Mouse (Mus musculus): Measurements from ENCODE around the gene Mgll. TPM values are rescaled to one million over a fixed set of nuclear protein-coding genes. Genes with fewer than 3 reads are reported as not detected.

Mgll gene
- total and polyA plus RNA-seq, 3 experiments, result 88.7 to 146 (median 102) TPM

DNA sequence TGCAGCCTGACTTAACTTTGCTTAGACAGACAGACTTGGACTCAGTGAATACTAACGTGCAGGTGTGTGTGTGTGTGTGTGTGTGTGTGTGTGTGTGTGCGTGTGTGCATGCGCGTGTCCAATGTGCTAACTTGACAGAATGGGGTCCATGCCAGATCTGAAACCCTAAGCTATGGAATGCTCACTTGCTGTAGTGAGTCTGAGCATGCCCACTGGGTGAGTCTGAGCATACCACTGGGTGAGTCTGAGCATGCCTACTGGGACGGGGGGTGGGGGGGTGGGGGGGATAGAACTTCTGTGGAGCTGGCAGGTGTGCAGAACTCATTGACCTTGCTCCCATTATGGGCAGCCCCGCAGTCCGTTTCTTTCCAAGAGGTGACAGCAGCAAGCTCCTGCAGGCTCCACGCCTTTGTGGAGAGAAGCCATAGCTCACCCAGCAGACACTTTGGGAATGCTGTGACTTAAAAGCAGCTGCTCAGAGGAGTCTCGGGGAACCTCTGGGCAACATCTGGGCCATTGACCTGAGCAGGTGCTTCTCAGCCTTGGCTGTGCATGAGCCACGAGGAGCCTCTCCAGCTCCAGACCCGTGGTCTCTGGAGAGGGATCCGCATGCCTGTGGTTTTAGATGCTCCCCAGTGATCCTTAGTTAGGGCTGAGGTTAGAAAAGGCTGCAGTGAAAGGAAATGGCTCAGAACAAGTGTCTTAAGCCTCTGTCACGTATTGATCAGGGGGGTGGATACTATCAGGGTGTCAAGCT, 38.4 kb downstream of the Mgll start:
- H3K36me3 ChIP-seq (ENCODE audit: control insufficient read depth, insufficient read depth, low read length), result peaks cover 13% of the 10 kb centered on the region
- H3K27ac ChIP-seq, result peak overlapping the region; percentile 59
- no peaks in the 10 kb centered on the region for H3K79me2 ChIP-seq (replicated peaks; ENCODE audit: control insufficient read depth, insufficient read depth, low read length)
- WGBS, result 51% methylated on average over 13 of the region's 13 CpGs
- peaks cover 57% of the 10 kb centered on the region for H3K4me1 ChIP-seq (ENCODE audit: control insufficient read depth, insufficient read depth, low read length)
- no peaks in the 10 kb centered on the region for H3K27me3 ChIP-seq (ENCODE audit: control insufficient read depth, insufficient read depth, low read length)
- H3K9ac ChIP-seq (ENCODE audit: low read depth, low read length), result no peak overlapping the region
- no peak overlapping the region for H3K4me3 ChIP-seq
- intact Hi-C loops (cut with DNase I), result loop anchor here (2.0 kb wide), 1 partner anchor 22 kb away; no protein-coding TSS in a partner anchor
- no peak for TF ChIP-seq POLR2A (IDR thresholded peaks at IDR 0.05; ENCODE audit: insufficient read depth, low read depth, low read length)
- TF ChIP-seq CTCF (IDR thresholded peaks at IDR 0.05), result no peak
- no peak for TF ChIP-seq EP300 (IDR thresholded peaks at IDR 0.05; ENCODE audit: insufficient read depth, low read depth, low read length)
- DNase-seq, result peak in 1 of 2 experiments; percentile 16

GRCm38 (mm10) chr6:88763518-88764077, 39.4 kb downstream of the Mgll start:
- intact Hi-C loops (cut with DNase I), result loop anchor here (2.0 kb wide), 1 partner anchor 21 kb away; no protein-coding TSS in a partner anchor
- Histone ChIP-seq H3K27me3 (ENCODE audit: control insufficient read depth, insufficient read depth, low read length) (no peaks in the 10 kb centered on the region), H3K4me3 (no peak overlapping the region), H3K36me3 (ENCODE audit: control insufficient read depth, insufficient read depth, low read length) (peaks cover 15% of the 10 kb centered on the region), H3K4me1 (ENCODE audit: control insufficient read depth, insufficient read depth, low read length) (peaks cover 59% of the 10 kb centered on the region), H3K27ac (peak overlapping the region; percentile 59), H3K79me2 (replicated peaks; ENCODE audit: control insufficient read depth, insufficient read depth, low read length) (no peaks in the 10 kb centered on the region), H3K9ac (ENCODE audit: low read depth, low read length) (0 out of 2 replicates have a peak overlapping the region, but pooled peaks have one; percentile 16)
- TF ChIP-seq CTCF (IDR thresholded peaks at IDR 0.05) (no peak), POLR2A (IDR thresholded peaks at IDR 0.05; ENCODE audit: insufficient read depth, low read depth, low read length) (no peak), EP300 (IDR thresholded peaks at IDR 0.05; ENCODE audit: insufficient read depth, low read depth, low read length) (no peak)
- no peak for DNase-seq
- 84% methylated on average over 3 of the region's 3 CpGs for WGBS

GRCm38 (mm10) chr6:88764281-88764680, 40.1 kb downstream of the Mgll start:
- intact Hi-C loops (cut with DNase I), result no loop called here
- WGBS, result 73% methylated on average over 4 of the region's 4 CpGs
- no peaks in the 10 kb centered on the region for H3K27me3 ChIP-seq (ENCODE audit: control insufficient read depth, insufficient read depth, low read length)
- H3K27ac ChIP-seq, result peak overlapping the region; percentile 30
- no peak overlapping the region for H3K4me3 ChIP-seq
- no peak overlapping the region for H3K9ac ChIP-seq (ENCODE audit: low read depth, low read length)
- H3K79me2 ChIP-seq (replicated peaks; ENCODE audit: control insufficient read depth, insufficient read depth, low read length), result no peaks in the 10 kb centered on the region
- DNase-seq, result no peak
- H3K4me1 ChIP-seq (ENCODE audit: control insufficient read depth, insufficient read depth, low read length), result peaks cover 53% of the 10 kb centered on the region
- H3K36me3 ChIP-seq (ENCODE audit: control insufficient read depth, insufficient read depth, low read length), result peaks cover 15% of the 10 kb centered on the region
- TF ChIP-seq POLR2A (IDR thresholded peaks at IDR 0.05; ENCODE audit: insufficient read depth, low read depth, low read length), result no peak
- TF ChIP-seq EP300 (IDR thresholded peaks at IDR 0.05; ENCODE audit: insufficient read depth, low read depth, low read length), result no peak
- TF ChIP-seq CTCF (IDR thresholded peaks at IDR 0.05), result no peak

DNA sequence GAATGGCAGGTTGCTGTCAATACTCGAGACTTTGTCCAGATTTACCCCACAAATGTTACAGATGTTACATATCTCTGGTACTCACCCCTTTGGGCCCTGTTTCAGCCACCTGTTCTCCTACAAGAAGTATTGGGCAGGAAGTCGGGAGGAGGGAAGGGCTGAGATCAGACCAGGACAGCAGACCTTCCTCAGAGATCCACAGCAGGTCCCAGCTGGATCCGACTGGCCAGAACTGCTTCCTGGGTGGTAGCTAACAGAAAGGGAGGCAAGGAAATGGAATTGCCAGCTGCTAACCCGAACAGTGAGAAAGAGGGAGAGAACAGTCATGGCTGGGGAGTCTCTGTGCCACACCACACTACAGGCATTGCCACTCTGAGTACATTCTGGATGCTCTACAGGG, 43.5 kb downstream of the Mgll start:
- WGBS, result 44% methylated on average over 4 of the region's 4 CpGs
- intact Hi-C loops (cut with DNase I), result no loop called here
- H3K4me3 ChIP-seq, result no peak overlapping the region
- no peak for DNase-seq
- H3K9ac ChIP-seq (ENCODE audit: low read depth, low read length), result no peak overlapping the region
- no peaks in the 10 kb centered on the region for H3K79me2 ChIP-seq (replicated peaks; ENCODE audit: control insufficient read depth, insufficient read depth, low read length)
- no peaks in the 10 kb centered on the region for H3K27me3 ChIP-seq (ENCODE audit: control insufficient read depth, insufficient read depth, low read length)
- H3K27ac ChIP-seq, result no peak overlapping the region; the same call in 1 of the 2 replicates
- H3K4me1 ChIP-seq (ENCODE audit: control insufficient read depth, insufficient read depth, low read length), result peaks cover 36% of the 10 kb centered on the region
- TF ChIP-seq POLR2A (IDR thresholded peaks at IDR 0.05; ENCODE audit: insufficient read depth, low read depth, low read length) (no peak), EP300 (IDR thresholded peaks at IDR 0.05; ENCODE audit: insufficient read depth, low read depth, low read length) (no peak), CTCF (IDR thresholded peaks at IDR 0.05) (no peak)
- peaks cover 15% of the 10 kb centered on the region for H3K36me3 ChIP-seq (ENCODE audit: control insufficient read depth, insufficient read depth, low read length)

DNA sequence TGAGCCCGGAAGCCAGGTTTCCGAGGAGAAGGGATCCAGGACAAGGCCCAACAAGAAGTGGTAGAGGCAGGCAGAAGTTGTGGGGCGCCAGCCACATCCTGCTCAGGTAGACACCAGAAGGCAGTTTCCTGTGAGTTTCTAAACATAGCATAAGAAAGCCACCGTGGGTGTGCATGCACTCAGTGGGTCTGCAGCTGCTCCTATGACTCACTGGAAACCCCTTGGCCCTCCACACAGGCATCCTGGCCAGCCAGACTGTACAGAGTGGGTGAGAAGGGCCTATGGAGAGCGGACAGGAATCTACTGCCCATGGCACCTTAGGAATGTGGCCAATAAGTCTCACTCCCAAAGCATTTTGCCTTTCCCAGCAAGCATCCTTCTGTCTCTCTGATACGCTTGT, 45.5 kb downstream of the Mgll start:
- peaks cover 23% of the 10 kb centered on the region for H3K4me1 ChIP-seq (ENCODE audit: control insufficient read depth, insufficient read depth, low read length)
- WGBS, result 66% methylated on average over 6 of the region's 6 CpGs
- no peak overlapping the region for H3K9ac ChIP-seq (ENCODE audit: low read depth, low read length)
- no peak for DNase-seq
- H3K36me3 ChIP-seq (ENCODE audit: control insufficient read depth, insufficient read depth, low read length), result peaks cover 14% of the 10 kb centered on the region
- intact Hi-C loops (cut with DNase I), result no loop called here
- no peaks in the 10 kb centered on the region for H3K79me2 ChIP-seq (replicated peaks; ENCODE audit: control insufficient read depth, insufficient read depth, low read length)
- no peak for TF ChIP-seq CTCF (IDR thresholded peaks at IDR 0.05)
- TF ChIP-seq EP300 (IDR thresholded peaks at IDR 0.05; ENCODE audit: insufficient read depth, low read depth, low read length), result no peak
- TF ChIP-seq POLR2A (IDR thresholded peaks at IDR 0.05; ENCODE audit: insufficient read depth, low read depth, low read length), result no peak
- no peaks in the 10 kb centered on the region for H3K27me3 ChIP-seq (ENCODE audit: control insufficient read depth, insufficient read depth, low read length)
- peak overlapping the region; percentile 7 for H3K27ac ChIP-seq
- H3K4me3 ChIP-seq, result no peak overlapping the region
